Mouse (Mus musculus) liver, embryonic 14.5 days (tissue): Measurements from ENCODE around the gene Gnrhr. TPM values are rescaled to one million over a fixed set of nuclear protein-coding genes. Genes with fewer than 3 reads are reported as not detected.

Experiments
- ATAC-seq: fragments of 200-750 bp; cut with Nextera tagmentation; 2 replicates; pipeline ENCODE4 v1.8.0; 2017; ENCODE audit warnings: moderate number of reproducible peaks, mild to moderate bottlenecking, moderate library complexity; ENCODE audit not compliant: insufficient read depth
- DNase-seq, 3 experiments: peaks; one replicate each; pipeline ENCODE4 v3.0.0-alpha.2; 2012 to 2013; ENCODE audit warnings: low read depth in 3 of 3, low spot score in 3 of 3
- H3K27ac ChIP-seq: fragments of 300-500 bp; sonication (generic); 2 replicates; pipeline ENCODE4 v1.5.1; 2014; ENCODE audit warnings: moderate library complexity, mild to moderate bottlenecking, control low read depth, inconsistent platforms
- H3K27me3 ChIP-seq: fragments of 300-500 bp; sonication (generic); 2 replicates; pipeline ENCODE4 v1.6.1; 2014; ENCODE audit warnings: mild to moderate bottlenecking, low read length, moderate library complexity; ENCODE audit not compliant: control insufficient read depth, insufficient read depth
- H3K36me3 ChIP-seq: fragments of 300-500 bp; sonication (generic); replicated peaks from 2 replicates; pipeline ENCODE4 v1.6.1; 2014; ENCODE audit warnings: low read depth; ENCODE audit not compliant: control insufficient read depth, insufficient read depth
- H3K4me1 ChIP-seq, 2 experiments: fragments of 200-500 bp in 1 of 2; fragments of 300-500 bp in 1 of 2; sonication (generic) in 1 of 2; replicated peaks; 2 replicates each; pipeline ENCODE4 v1.6.1; 2012 to 2014; ENCODE audit warnings: antibody characterized with exemption in 1 of 2, inconsistent platforms in 1 of 2, low read length in 1 of 2; ENCODE audit not compliant: control insufficient read depth in 2 of 2, insufficient read depth in 2 of 2
- H3K4me2 ChIP-seq: fragments of 300-500 bp; sonication (generic); 2 replicates; pipeline ENCODE4 v1.6.1; 2014; ENCODE audit warnings: low read depth, mild to moderate bottlenecking, control low read depth, moderate library complexity
- H3K4me3 ChIP-seq, 2 experiments: fragments of 200-500 bp in 1 of 2; fragments of 300-500 bp in 1 of 2; sonication (generic) in 1 of 2; 2 replicates each; pipeline ENCODE4 v1.5.1; 2012 to 2014; ENCODE audit warnings: low read depth in 2 of 2, low read length in 2 of 2, mild to moderate bottlenecking in 2 of 2, control low read depth in 1 of 2, inconsistent platforms in 1 of 2, moderate library complexity in 1 of 2; ENCODE audit not compliant: insufficient read depth in 1 of 2
- H3K9ac ChIP-seq: fragments of 300-500 bp; sonication (generic); replicated peaks from 2 replicates; pipeline ENCODE4 v1.6.1; 2014; ENCODE audit warnings: mild to moderate bottlenecking, control low read depth, moderate library complexity
- H3K9me3 ChIP-seq: fragments of 300-500 bp; sonication (generic); 2 replicates; pipeline ENCODE4 v1.6.1; 2016; ENCODE audit warnings: low read length, mixed read lengths; ENCODE audit not compliant: control insufficient read depth
- CTCF ChIP-seq: IDR thresholded peaks from 2 replicates; pipeline ENCODE4 v1.5.1; 2016; ENCODE audit warnings: antibody characterized with exemption, low read depth, control low read depth
- EP300 ChIP-seq: IDR thresholded peaks from 2 replicates; pipeline ENCODE4 v1.6.1; 2016; ENCODE audit warnings: antibody characterized with exemption, low read depth
- WGBS: fragments of 180-500 bp; shearing (Covaris S2); extraction: QIAGEN DNeasy Blood & Tissue Kit; methylation state at CpG from one replicate; pipeline ENCODE4 v1.1.7; 2014; ENCODE audit not compliant: insufficient replicate concordance; 5-methylcytosine and 5-hydroxymethylcytosine counted together
- polyA plus RNA-seq, 2 experiments: library from polyadenylated mRNA; depleted of rRNA in 1 of 2; stranded (reverse) in 1 of 2; unstranded in 1 of 2; fragments of >200 nt; fragmentation: Nextera tagmentation in 1 of 2; extraction: Ambion mirVana in 1 of 2; gene quantifications; 2 replicates each; pipeline versions ENCODE4 v1.2.1 to v1.2.3; 2012 to 2014

Gene Gnrhr
- polyA plus RNA-seq, 2 experiments, result not detected

DNA sequence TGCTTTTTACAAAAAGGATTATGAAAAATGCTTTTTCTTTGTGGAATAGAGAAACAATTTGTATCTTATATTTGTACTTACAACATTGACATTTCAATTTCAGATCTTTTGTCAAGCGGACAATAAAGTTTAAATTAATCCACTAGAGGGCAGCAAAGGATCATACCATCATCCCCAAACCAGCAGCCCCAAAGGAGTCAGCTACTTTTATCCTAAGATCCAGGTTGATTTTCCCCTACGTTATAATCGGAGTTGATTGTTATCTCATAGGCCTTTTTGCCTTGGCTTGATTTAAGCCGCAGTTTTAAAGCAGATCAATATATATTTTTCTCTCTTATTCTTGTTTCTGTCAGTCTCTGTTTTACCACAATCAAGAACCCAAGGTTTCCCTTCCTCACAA is 6.3 kb downstream of the Gnrhr start:
- Histone ChIP-seq H3K27ac (no peak overlapping the region), H3K9me3 (no peaks in the 10 kb centered on the region), H3K27me3 (no peaks in the 10 kb centered on the region), H3K4me3 (no peak overlapping the region), H3K4me2 (no peak overlapping the region), H3K36me3 (no peaks in the 10 kb centered on the region), H3K4me1 (no peaks in the 10 kb centered on the region), H3K9ac (no peak overlapping the region)
- 10% methylated on average over 4 of the region's 4 CpGs for WGBS
- no peak for ATAC-seq
- no peak for TF ChIP-seq EP300
- TF ChIP-seq CTCF, result peak; percentile 45; the same call in 1 of the 2 replicates
- peak in 1 of 3 experiments; percentile 28 for DNase-seq

GRCm38 (mm10) chr5:86190770-86191169 is 6.9 kb downstream of the Gnrhr start:
- H3K4me1 ChIP-seq, result no peaks in the 10 kb centered on the region
- ATAC-seq (no peak), DNase-seq (peak in 1 of 3 experiments; percentile 23)
- TF ChIP-seq EP300 (no peak), CTCF (peak; percentile 73)
- H3K9me3 ChIP-seq, result no peaks in the 10 kb centered on the region
- no peak overlapping the region for H3K9ac ChIP-seq
- H3K4me2 ChIP-seq, result no peak overlapping the region
- no peak overlapping the region for H3K27ac ChIP-seq
- no peaks in the 10 kb centered on the region for H3K27me3 ChIP-seq
- no peaks in the 10 kb centered on the region for H3K36me3 ChIP-seq
- WGBS, result 17% methylated on average over 5 of the region's 5 CpGs
- H3K4me3 ChIP-seq, result no peak overlapping the region

DNA sequence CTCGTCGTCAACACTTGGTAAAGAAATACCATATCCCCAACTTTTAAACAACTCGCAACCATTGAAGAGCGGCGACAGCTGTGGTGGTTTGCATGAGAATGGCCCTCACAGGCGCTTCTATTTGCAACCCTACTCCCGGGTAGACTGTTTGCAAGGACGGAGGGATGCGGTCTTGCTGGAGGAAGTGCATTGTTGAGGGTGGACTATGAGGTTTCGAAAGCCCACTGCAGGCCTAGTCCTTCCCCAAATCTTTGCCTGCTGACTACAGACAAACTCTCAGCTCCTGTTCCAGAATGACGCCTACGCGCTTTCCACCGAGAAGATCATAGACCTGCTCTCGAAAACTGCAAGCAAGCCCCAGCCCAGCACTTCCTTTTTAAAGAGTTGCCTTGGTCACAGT is 7.4 kb downstream of the Gnrhr start:
- TF ChIP-seq CTCF (no peak), EP300 (no peak)
- 34% methylated on average over 15 of the region's 15 CpGs for WGBS
- H3K4me2 ChIP-seq, result no peak overlapping the region
- ATAC-seq (no peak), DNase-seq (no peak)
- H3K9me3 ChIP-seq, result no peaks in the 10 kb centered on the region
- H3K27ac ChIP-seq, result no peak overlapping the region
- no peaks in the 10 kb centered on the region for H3K4me1 ChIP-seq
- no peaks in the 10 kb centered on the region for H3K36me3 ChIP-seq
- no peak overlapping the region for H3K9ac ChIP-seq
- no peak overlapping the region for H3K4me3 ChIP-seq
- H3K27me3 ChIP-seq, result no peaks in the 10 kb centered on the region

DNA sequence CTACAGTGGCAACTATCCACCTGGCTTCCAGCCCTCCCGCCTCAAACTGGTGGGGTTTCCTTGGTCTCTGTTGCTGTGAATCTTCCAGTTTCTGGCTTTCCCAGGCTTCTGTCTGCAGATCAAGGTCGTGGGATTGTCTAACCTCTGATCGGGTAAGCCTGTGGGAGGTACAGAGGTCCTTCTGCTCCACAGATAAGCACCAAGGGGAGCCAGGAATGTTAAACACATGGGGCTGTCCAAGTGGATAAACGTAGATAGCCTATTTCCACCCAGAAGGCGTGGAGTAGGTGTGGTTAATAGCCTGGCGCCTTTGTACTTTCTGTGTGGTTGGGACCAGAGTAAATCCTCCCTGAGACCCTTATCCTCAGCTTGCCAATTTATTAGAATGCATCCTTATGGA is 10.3 kb downstream of the Gnrhr start:
- no peaks in the 10 kb centered on the region for H3K27me3 ChIP-seq
- TF ChIP-seq EP300 (no peak), CTCF (no peak)
- no peak overlapping the region for H3K27ac ChIP-seq
- DNase-seq (no peak), ATAC-seq (no peak)
- H3K4me2 ChIP-seq, result no peak overlapping the region
- no peak overlapping the region for H3K9ac ChIP-seq
- H3K4me3 ChIP-seq, result no peak overlapping the region
- H3K4me1 ChIP-seq, result no peaks in the 10 kb centered on the region
- no peaks in the 10 kb centered on the region for H3K36me3 ChIP-seq
- WGBS, result 60% methylated on average over 6 of the region's 6 CpGs
- H3K9me3 ChIP-seq, result no peaks in the 10 kb centered on the region

- Histone ChIP-seq H3K27ac (no peak overlapping the region), H3K4me2 (no peak overlapping the region), H3K4me3 (no peak overlapping the region), H3K27me3 (no peaks in the 10 kb centered on the region), H3K9ac (no peak overlapping the region), H3K4me1 (peaks cover 2 to 7% of the 10 kb centered on the region in 2 experiments; a peak in 2 of 4 replicates), H3K36me3 (no peaks in the 10 kb centered on the region), H3K9me3 (no peaks in the 10 kb centered on the region)
- ATAC-seq, result no peak
- DNase-seq, result no peak
- TF ChIP-seq CTCF (no peak), EP300 (no peak)
- WGBS, result 36% methylated on average over 2 of the region's 2 CpGs
Measured at GRCm38 (mm10) chr5:86173778-86174177, 23.9 kb downstream of the Gnrhr start.
